Mouse (Mus musculus) testis, postnatal 14 days (tissue): ENCODE data around the gene Acot5.
"Not testable (repeated sequence)": the region's sequence is repeated elsewhere in the genome, so short reads cannot be mapped to it uniquely, and the experiment has no call there.

Source experiments
- DNase-seq: peaks from one replicate; pipeline ENCODE4 v3.0.0; 2021; ENCODE audit warnings: low spot score

The Acot5 gene

DNA sequence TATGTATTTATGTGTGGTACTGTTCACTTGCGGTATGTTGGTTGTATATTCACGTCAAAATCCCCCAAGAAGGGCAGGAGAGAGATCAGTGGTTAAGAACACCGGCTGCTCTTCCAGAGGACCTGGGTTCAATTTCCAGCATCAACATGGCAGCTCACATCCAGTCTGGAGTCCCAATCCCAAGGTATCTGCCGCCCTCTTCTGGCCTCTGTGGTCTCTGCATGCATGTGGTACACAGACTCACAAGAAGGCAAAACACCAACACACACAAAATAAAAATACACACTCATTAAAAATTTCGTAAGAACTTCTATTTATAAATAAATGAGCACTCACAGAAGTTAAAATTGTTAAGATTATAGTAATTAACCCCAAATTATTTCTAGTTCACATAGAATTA, 5.9 kb upstream of the Acot5 start:
- peak; percentile 55 for DNase-seq

GRCm38 (mm10) chr12:84063833-84064232, 5.3 kb upstream of the Acot5 start:
- no peak for DNase-seq

DNA sequence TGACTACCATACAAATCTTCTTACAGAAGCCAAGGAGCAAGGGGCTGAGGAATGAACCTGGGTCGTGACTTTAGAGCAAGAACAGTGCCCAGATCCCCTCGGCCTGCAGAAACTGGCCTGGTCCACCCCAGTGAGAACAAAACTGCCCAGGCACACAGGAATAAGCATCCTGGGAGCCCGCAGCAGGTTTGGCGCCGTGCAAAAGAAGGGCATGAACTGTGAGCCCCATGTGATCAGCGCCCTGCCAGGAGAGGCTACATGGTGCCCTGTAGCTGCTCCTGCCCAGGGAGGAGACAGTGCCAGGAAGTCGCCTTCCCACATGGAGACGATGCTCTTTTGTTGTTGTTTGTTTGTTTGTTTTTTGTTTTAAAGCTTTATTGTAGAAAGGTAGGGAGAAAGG, 4.5 kb upstream of the Acot5 start:
- no peak for DNase-seq

DNA sequence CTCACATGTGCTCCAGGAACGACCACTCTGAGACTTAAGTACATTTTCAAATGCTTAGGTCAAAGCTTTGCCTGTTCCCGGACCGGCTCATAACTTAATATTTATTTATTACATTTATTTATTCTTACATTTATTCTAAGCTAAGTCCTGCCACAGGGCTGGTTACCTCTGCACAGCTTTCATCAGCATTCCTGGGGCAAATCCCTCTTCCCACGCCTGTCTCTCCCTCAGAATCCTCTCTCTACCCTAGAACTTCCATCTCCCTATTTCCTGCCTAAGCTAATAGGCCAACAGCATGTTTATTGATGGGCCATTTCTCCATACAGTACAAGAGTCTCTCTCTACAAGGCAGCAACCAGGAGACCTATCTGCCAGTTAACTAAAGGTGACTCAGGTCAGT, 1.4 kb upstream of the Acot5 start:
- no peak for DNase-seq

- no peak for DNase-seq
Observed at GRCm38 (mm10) chr12:84068296-84068695, 829 bp upstream of the Acot5 start.

GRCm38 (mm10) chr12:84069582-84069981, 457 bp downstream of the Acot5 start:
- DNase-seq = peak; percentile 40

DNA sequence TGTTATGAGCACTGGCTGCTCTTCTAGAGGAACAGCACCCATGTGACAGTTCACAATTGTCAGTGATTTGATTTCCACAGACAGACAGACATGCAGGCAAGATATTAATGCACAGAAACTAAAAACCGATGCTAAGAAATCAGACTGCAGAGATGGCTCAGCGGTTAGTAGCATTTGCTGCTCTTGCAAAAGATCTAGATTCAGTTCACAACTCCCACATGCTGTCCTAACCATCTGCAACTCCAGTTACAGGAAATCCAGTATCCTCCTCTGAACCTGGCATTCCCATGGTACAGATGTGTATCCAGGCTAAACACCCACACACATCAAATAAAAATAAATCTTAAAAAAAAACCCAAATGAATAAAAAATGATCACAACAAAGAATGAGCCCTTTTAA, 2.6 kb downstream of the Acot5 start:
- no peak for DNase-seq

DNA sequence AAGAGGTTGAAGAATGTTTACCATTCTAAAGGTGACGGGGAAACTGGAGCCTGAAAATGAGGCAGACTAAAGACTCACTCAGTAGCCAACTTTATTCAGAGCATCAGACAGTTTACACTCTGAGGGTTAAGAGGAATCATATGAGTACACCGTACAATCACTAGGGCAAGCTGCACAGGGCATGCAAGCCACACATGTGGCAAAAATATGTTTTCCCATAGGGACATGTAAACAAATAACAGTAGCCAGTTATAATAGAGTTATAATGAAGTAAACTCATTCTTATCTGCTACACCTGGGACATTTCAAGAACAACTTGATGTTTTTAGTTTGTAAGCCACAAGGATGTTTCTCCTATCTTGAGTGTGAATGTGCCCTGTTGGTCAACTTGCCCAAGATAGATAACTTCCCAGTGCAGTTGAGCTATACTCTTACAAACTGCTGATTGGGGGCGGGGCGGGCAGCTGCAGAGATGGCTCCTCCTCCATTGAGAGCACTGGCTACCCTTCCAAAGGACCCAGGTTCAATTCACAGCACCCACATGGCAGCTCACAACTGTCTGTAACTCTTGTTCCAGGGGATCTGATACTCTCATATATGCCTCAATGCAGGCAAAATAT, 8.4 kb downstream of the Acot5 start:
- no peak for DNase-seq

DNA sequence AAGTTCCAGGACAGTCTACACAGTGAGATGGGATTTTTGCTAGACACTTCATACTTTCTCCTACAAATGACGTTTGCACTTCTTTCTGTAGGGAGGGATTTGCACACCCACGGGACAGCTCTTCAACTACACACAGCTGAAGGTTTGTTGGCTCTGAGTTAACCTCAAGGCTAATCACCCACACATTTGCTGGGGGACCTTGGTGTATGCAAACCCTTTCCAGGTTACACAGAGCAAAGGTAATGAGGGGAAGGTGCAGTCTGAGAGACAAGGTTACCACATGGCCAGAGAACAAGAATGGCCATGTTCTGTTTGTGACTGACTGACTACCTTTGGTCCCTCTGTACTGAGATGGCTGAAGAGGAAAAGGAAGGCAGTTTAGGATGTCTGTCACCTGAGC, 14.7 kb downstream of the Acot5 start:
- no peak for DNase-seq

DNA sequence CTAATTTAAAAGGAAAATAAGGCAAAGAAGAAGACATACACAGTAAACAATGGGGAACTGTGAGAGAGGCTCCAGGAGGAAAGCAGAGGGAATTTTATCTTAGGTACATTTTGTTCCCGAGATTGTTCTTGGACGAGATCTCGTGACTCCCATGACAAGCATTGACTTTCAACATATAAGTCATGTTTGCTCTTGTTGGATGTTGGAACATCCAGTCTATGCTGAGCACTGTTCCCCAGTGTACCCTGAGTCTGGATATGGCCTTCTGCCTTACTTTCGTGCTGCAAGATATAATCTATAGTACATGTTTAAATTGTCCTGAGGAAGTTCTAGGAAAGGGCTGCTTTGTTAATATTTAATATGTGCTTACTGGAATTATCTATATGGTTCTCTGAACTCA, 15.5 kb downstream of the Acot5 start:
- peak; percentile 26 for DNase-seq

GRCm38 (mm10) chr12:84094666-84095065, 25.5 kb downstream of the Acot5 start:
- DNase-seq = not testable (repeated sequence)

- no peak for DNase-seq
Observed at GRCm38 (mm10) chr12:84099605-84100004, 30.5 kb downstream of the Acot5 start.

DNA sequence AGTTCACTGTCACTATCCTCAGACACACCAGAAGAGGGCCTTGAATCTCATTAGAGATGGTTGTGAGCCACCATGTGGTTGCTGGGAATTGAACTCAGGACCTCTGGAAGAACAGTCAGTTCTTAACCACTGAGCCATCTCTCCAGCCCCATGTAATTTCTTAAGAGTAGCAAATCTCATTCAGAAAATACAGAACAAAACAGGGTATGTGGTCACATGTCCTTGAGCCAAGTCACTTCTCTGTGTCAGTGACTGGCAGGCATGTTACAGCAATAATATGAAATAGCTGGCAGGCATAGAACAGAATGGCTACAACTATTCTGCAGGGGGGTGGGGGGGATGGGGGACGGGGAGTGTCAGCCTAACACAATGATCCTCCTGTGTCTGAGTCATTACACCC, 30.9 kb downstream of the Acot5 start:
- no peak for DNase-seq

GRCm38 (mm10) chr12:84100604-84101492, 31.7 kb downstream of the Acot5 start, which contains the start of gene Acot6:
Gene Acot6 (plus strand): TSS chr12:84100654.
- DNase-seq = peak; percentile 46

GRCm38 (mm10) chr12:84101493-84101845, 32.3 kb downstream of the Acot5 start:
- no peak for DNase-seq

DNA sequence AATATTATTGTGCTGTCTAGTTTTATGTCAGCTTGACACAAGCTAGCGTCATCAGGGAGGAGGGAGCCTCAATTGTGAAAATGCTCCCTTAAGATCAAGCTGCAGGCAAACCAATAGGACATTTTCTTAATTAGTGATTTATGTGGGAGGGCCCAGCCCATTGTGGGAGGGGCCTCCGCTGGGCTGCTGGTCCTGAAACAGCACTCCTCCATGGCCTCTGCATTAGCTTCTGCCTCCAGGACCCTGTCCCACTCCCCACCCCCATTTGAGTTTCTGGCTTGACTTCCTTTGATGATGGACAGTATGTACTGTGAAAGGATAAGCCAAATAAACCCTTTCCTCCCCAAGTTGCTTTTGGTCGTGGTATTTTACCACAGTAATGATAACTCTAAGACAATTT, 37.9 kb downstream of the Acot5 start:
- DNase-seq = no peak

- DNase-seq = no peak
Observed at GRCm38 (mm10) chr12:84107692-84108091, 38.6 kb downstream of the Acot5 start.

DNA sequence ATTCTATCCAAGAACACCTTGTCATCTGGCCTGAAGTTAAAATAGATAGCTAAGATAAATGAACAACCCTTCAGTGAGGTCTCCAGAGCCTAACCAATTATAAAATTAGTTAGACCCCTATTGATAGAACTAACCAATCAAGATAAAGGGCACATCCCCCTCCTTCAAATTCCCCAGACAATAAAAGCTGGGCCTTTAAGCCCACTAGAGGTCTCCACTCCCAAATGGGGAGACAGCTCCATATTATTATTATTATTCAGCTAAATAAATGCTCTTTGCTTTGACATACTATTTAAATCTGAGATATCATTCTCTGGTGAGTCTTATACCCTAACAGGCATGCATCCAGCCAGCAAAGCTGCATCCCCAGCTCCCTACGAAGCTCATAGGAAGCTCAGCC, 40.8 kb downstream of the Acot5 start:
- no peak for DNase-seq

- no peak for DNase-seq
Observed at GRCm38 (mm10) chr12:84110814-84111213, 41.7 kb downstream of the Acot5 start.

DNA sequence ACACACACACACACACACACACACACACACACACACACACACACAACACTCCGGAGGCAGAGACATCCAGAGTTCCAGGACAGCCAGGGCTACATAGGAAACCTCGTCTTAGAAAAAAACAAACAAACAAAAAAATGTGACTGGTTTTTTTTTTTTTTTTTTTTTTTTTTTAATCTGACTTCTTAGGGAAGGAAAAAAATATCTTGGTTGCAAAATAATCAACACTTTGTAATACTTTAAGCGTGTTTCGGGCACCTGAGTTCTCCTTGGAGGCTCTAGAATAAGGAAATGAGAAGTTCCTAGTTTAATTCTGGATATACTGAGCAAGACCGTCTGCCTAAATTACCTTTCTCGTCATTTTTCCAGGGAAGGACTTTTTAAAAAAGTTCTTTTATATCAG, 44.6 kb downstream of the Acot5 start:
- no peak for DNase-seq

DNA sequence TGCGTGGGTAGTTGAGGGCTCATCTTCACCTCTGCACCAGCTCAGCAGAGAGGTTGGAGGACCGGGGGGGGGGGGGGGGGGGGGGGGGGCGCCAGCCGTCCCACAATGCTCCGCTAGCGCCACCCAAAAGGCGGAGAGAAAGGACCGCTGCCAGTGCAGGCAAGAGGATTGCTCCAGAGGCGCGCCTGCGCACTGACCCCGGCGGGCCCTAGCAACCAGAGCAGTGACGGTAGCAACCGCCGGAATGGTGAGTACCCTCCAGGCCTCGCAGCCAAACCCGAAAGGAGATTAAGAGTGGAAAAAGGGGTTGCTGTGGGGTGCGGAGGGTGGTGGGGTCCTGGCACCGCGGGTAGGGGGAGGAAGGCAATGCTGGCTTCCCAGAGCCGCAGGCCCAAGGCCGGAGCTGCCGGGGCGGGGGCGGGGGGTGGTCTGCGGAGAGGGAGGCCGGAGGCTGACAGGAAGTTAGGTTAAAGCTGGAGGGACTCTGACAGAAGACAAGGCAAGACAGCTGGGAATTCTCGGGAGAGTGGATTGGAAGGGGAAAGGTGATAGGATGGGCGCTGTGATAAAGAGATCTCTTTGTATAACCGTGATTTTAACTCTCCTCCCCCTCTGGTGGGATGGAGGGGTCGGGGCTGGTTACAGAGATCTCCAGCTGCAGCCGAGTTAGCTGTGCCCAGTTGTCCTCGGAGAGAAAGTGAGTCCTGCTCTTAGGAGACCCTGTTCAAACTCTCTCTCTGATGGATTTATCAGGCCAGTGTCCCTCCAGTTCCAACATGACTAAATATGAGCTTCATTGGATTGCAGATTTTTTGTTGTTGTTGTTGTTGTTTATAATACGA, 45.2 kb downstream of the Acot5 start, which contains the start of gene Dnal1:
Gene Dnal1, plus strand, starts transcription at position 214 of the 842 bp plus-strand sequence.
- peak; percentile 89 for DNase-seq

DNA sequence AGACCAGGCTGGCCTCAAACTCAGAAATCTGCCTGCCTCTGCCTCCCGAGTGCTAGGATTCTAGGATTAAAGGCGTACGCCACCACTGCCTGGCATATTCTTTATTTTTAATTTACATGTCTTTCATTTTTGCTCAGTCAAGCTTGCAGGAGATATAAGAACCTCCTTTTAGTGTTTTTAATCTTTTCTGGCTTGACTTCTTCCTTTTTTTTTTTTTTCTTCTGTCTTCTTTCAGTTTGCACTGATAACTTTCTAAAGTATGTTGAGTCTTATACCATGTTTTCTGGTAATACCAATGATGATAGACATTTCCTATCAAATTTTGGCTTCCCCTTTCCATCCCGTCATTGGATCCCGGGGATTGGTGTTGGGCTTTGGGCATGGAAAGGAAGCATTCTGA, 50.5 kb downstream of the Acot5 start:
- DNase-seq = no peak
